Mouse (Mus musculus): ENCODE measurements at regions not wholly inside any gene's neighbourhood (a gene's known extent, or its start where the extent isn't known, plus 50 kb on each side); places are given as distances from the start of the nearest gene placed in this dataset.
"Not testable (repeated sequence)": the region's sequence is repeated elsewhere in the genome, so short reads cannot be mapped to it uniquely, and the experiment has no call there.

GRCm38 (mm10) chr2:179148667-179149066, 293.6 kb upstream of the Cdh4 start:
- 65% methylated on average over 4 of the region's 4 CpGs for WGBS
- no peaks in the 10 kb centered on the region for H3K4me1 ChIP-seq (ENCODE audit: control insufficient read depth, insufficient read depth, low read length)
- H3K4me3 ChIP-seq (ENCODE audit: insufficient read depth, low read depth, low read length) = no peak overlapping the region
- no peak for TF ChIP-seq POLR2A (IDR thresholded peaks at IDR 0.05; ENCODE audit: insufficient read depth, low read depth, low read length)
- no peak for TF ChIP-seq CTCF (IDR thresholded peaks at IDR 0.05; ENCODE audit: insufficient read depth, low read depth, low read length)
- no peak overlapping the region for H3K27ac ChIP-seq (ENCODE audit: insufficient read depth, low read depth, low read length)

DNA sequence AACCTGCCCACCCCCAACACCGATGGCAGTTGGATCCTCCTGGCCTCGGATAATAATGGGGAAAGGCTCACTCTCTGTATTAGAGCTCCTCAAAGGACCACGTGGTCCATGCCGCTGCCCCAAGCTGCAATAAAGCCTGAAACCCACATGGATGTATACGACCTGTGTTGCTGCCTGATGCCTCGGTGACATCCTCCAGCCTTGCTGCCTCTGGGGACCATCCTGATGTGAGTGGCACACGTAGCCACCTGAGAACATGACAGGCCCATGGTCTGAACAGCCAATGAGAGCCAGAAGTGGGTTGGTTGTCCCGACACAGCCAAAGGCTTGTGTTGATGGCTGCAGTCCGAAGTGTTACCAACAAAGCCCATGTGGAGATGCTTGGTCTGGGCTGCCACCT, 283.4 kb upstream of the Cdh4 start:
- Histone ChIP-seq H3K27ac (ENCODE audit: insufficient read depth, low read depth, low read length) (no peak overlapping the region), H3K4me3 (ENCODE audit: insufficient read depth, low read depth, low read length) (no peak overlapping the region), H3K4me1 (ENCODE audit: control insufficient read depth, insufficient read depth, low read length) (no peaks in the 10 kb centered on the region)
- WGBS = 93% methylated on average over 9 of the region's 9 CpGs
- TF ChIP-seq POLR2A (IDR thresholded peaks at IDR 0.05; ENCODE audit: insufficient read depth, low read depth, low read length) = no peak
- TF ChIP-seq CTCF (IDR thresholded peaks at IDR 0.05; ENCODE audit: insufficient read depth, low read depth, low read length) = no peak

DNA sequence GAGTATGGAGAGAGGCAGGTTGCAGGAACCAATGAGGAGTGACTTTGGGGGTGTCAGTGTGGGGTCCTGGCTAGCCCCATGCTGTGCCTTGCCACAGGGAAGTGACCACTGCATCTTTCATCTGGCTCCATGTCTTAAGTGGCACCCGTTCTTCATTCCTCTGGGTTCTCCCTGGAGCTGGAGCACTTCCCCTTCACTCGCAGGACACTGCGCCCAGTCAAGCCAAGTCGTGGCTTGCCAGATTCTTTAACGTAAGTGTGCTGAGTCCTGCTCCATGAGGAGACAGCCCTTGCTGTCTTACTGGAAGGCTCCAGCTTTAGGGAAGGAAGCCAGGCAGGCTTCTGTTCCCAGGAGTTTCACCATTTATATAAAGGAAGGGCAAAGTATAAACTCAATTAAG, 279.1 kb upstream of the Cdh4 start:
- H3K4me3 ChIP-seq (ENCODE audit: insufficient read depth, low read depth, low read length) = no peak overlapping the region
- 83% methylated on average over 5 of the region's 5 CpGs for WGBS
- TF ChIP-seq CTCF (IDR thresholded peaks at IDR 0.05; ENCODE audit: insufficient read depth, low read depth, low read length) (no peak), POLR2A (IDR thresholded peaks at IDR 0.05; ENCODE audit: insufficient read depth, low read depth, low read length) (no peak)
- H3K27ac ChIP-seq (ENCODE audit: insufficient read depth, low read depth, low read length) = no peak overlapping the region
- H3K4me1 ChIP-seq (ENCODE audit: control insufficient read depth, insufficient read depth, low read length) = no peaks in the 10 kb centered on the region

DNA sequence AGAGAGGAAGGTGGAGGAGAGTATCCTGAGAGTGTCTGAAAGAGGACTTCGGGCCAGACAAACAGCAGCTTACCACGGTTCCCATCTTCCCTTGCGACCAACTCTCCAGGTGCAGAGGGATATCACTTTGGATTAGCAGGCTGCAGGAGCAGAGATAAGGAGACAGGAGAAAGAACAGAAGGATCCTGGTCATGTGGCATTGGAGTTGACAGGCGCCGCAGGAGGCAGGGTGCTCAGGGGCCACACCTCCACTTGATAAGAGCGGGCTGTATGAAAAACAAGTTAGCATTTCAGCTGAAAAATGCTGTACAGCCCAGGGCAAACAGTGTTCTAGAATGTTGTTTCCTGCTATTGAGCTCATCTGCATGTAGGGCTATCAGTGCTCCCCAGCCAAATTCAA, 272.1 kb upstream of the Cdh4 start:
- H3K4me1 ChIP-seq (ENCODE audit: control insufficient read depth, insufficient read depth, low read length) = no peaks in the 10 kb centered on the region
- 84% methylated on average over 6 of the region's 6 CpGs for WGBS
- TF ChIP-seq CTCF (IDR thresholded peaks at IDR 0.05; ENCODE audit: insufficient read depth, low read depth, low read length) (no peak), POLR2A (IDR thresholded peaks at IDR 0.05; ENCODE audit: insufficient read depth, low read depth, low read length) (no peak)
- H3K4me3 ChIP-seq (ENCODE audit: insufficient read depth, low read depth, low read length) = no peak overlapping the region
- H3K27ac ChIP-seq (ENCODE audit: insufficient read depth, low read depth, low read length) = no peak overlapping the region

DNA sequence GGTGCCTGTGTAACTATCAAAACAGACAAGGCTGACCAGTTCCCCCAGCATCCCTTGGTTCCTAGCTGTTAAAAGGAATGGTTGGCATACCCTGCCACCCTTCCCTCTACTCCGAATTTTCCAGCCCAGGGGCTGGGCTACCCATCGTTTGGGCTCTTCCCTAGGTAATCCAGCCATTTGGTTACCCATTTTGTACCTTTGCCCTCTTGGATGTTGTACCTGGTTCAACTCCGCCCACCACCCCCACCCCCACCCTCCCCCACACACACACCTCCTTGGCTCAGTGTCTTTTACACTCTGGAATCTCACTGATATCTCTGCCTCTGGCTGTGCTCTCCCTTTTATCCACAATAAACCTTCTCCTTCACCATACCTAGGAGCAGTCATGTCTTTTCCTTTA, 271.6 kb upstream of the Cdh4 start:
- TF ChIP-seq POLR2A (IDR thresholded peaks at IDR 0.05; ENCODE audit: insufficient read depth, low read depth, low read length) (no peak), CTCF (IDR thresholded peaks at IDR 0.05; ENCODE audit: insufficient read depth, low read depth, low read length) (no peak)
- WGBS = 77% methylated on average over 3 of the region's 3 CpGs
- no peak overlapping the region for H3K27ac ChIP-seq (ENCODE audit: insufficient read depth, low read depth, low read length)
- no peaks in the 10 kb centered on the region for H3K4me1 ChIP-seq (ENCODE audit: control insufficient read depth, insufficient read depth, low read length)
- H3K4me3 ChIP-seq (ENCODE audit: insufficient read depth, low read depth, low read length) = no peak overlapping the region

GRCm38 (mm10) chr2:179176835-179177530, 265.2 kb upstream of the Cdh4 start:
- H3K4me1 ChIP-seq (ENCODE audit: control insufficient read depth, insufficient read depth, low read length); H3K27ac ChIP-seq (ENCODE audit: insufficient read depth, low read depth, low read length); H3K4me3 ChIP-seq (ENCODE audit: insufficient read depth, low read depth, low read length): not testable (repeated sequence)
- WGBS = 16% methylated on average over 35 of the region's 35 CpGs

DNA sequence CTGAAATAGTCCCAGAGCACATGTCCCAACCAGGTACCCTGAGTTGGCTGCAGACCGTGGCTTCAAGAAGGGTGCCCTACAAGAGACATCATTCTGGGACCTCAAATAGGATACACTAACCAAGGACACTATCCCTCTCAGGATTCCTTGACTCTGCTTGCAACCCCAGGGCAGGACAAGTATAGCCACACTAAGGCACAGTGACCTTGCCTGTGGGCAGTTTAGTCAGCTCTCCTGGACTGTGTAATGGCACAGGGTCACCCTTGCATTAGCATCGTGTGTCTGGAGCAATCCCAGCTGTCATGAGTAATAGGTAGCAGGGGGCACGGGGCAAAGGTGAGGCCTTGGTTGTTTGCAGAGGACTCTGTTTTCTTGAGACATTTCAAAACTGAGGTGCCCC, 260.9 kb upstream of the Cdh4 start:
- WGBS = 88% methylated on average over 3 of the region's 3 CpGs
- no peak overlapping the region for H3K4me3 ChIP-seq (ENCODE audit: insufficient read depth, low read depth, low read length)
- H3K4me1 ChIP-seq (ENCODE audit: control insufficient read depth, insufficient read depth, low read length) = no peaks in the 10 kb centered on the region
- no peak overlapping the region for H3K27ac ChIP-seq (ENCODE audit: insufficient read depth, low read depth, low read length)
- no peak for TF ChIP-seq POLR2A (IDR thresholded peaks at IDR 0.05; ENCODE audit: insufficient read depth, low read depth, low read length)
- TF ChIP-seq CTCF (IDR thresholded peaks at IDR 0.05; ENCODE audit: insufficient read depth, low read depth, low read length) = no peak

GRCm38 (mm10) chr2:179182123-179182522, 260.1 kb upstream of the Cdh4 start:
- Histone ChIP-seq H3K4me1 (ENCODE audit: control insufficient read depth, insufficient read depth, low read length) (no peaks in the 10 kb centered on the region), H3K27ac (ENCODE audit: insufficient read depth, low read depth, low read length) (no peak overlapping the region), H3K4me3 (ENCODE audit: insufficient read depth, low read depth, low read length) (no peak overlapping the region)
- 63% methylated on average over 4 of the region's 4 CpGs for WGBS
- TF ChIP-seq CTCF (IDR thresholded peaks at IDR 0.05; ENCODE audit: insufficient read depth, low read depth, low read length) = no peak
- TF ChIP-seq POLR2A (IDR thresholded peaks at IDR 0.05; ENCODE audit: insufficient read depth, low read depth, low read length) = no peak

- no peak overlapping the region for H3K4me3 ChIP-seq (ENCODE audit: insufficient read depth, low read depth, low read length)
- H3K4me1 ChIP-seq (ENCODE audit: control insufficient read depth, insufficient read depth, low read length) = no peaks in the 10 kb centered on the region
- 75% methylated on average over 6 of the region's 6 CpGs for WGBS
- no peak overlapping the region for H3K27ac ChIP-seq (ENCODE audit: insufficient read depth, low read depth, low read length)
- TF ChIP-seq POLR2A (IDR thresholded peaks at IDR 0.05; ENCODE audit: insufficient read depth, low read depth, low read length) = no peak
- no peak for TF ChIP-seq CTCF (IDR thresholded peaks at IDR 0.05; ENCODE audit: insufficient read depth, low read depth, low read length)
Observed at GRCm38 (mm10) chr2:179192906-179193496, 249.2 kb upstream of the Cdh4 start.
